Mouse (Mus musculus) heart, adult 2 months (tissue): ENCODE results near the gene Bbs1. TPM values are rescaled to one million over a fixed set of nuclear protein-coding genes. Genes with fewer than 3 reads are reported as not detected.

Experiments
- DNase-seq, 2 experiments: peaks; one replicate each; pipeline ENCODE4 v3.0.0; 2021
- H3K27ac ChIP-seq: fragments of 200-600 bp; 2 replicates; pipeline ENCODE4 v1.8.1; 2022
- H3K27me3 ChIP-seq: fragments of 200-500 bp; 2 replicates; pipeline ENCODE4 v1.6.1; 2012; ENCODE audit warnings: mild to moderate bottlenecking, low read length, inconsistent platforms, mixed read lengths; ENCODE audit not compliant: control insufficient read depth, insufficient read depth
- H3K36me3 ChIP-seq: fragments of 200-500 bp; 2 replicates; pipeline ENCODE4 v1.6.1; 2012; ENCODE audit warnings: low read length, inconsistent platforms; ENCODE audit not compliant: control insufficient read depth, insufficient read depth
- H3K4me1 ChIP-seq: fragments of 200-500 bp; 2 replicates; pipeline ENCODE4 v1.6.1; 2011; ENCODE audit warnings: low read length; ENCODE audit not compliant: control insufficient read depth, insufficient read depth
- H3K4me3 ChIP-seq: fragments of 200-600 bp; 2 replicates; pipeline ENCODE4 v1.8.1; 2022
- H3K79me2 ChIP-seq: fragments of 200-500 bp; replicated peaks from 2 replicates; pipeline ENCODE4 v1.6.1; 2012; ENCODE audit warnings: mild to moderate bottlenecking, inconsistent platforms, low read length, moderate library complexity, mixed read lengths; ENCODE audit not compliant: control insufficient read depth, insufficient read depth
- H3K9ac ChIP-seq: fragments of 200-500 bp; 2 replicates; pipeline ENCODE4 v1.6.1; 2012; ENCODE audit warnings: low read depth, mild to moderate bottlenecking, control low read depth, inconsistent platforms, low read length, mixed read lengths
- CTCF ChIP-seq: fragments of 200-600 bp; IDR thresholded peaks from 2 replicates; pipeline ENCODE4 v1.8.1; 2022; ENCODE audit warnings: antibody characterized with exemption, mild to moderate bottlenecking, moderate library complexity
- EP300 ChIP-seq: fragments of 200-500 bp; IDR thresholded peaks from 2 replicates; pipeline ENCODE4 v1.6.1; 2011; ENCODE audit warnings: low read depth, low read length, control low read depth; ENCODE audit not compliant: insufficient read depth
- POLR2A ChIP-seq: fragments of 200-500 bp; IDR thresholded peaks from 2 replicates; pipeline ENCODE4 v1.6.1; 2011; ENCODE audit warnings: mild to moderate bottlenecking, low read depth, low read length, control low read depth; ENCODE audit not compliant: insufficient read depth
- WGBS: fragments of 180-500 bp; shearing (Covaris S2); methylation state at CpG from one replicate; pipeline ENCODE4 v1.1.7; 2018; 5-methylcytosine and 5-hydroxymethylcytosine counted together
- intact Hi-C: fragments of 180-260 bp; cut with DNase I; formaldehyde crosslinking; loops from one replicate; pipeline ENCODE4 v1.15.1; 2025
- polyA plus RNA-seq: library from polyadenylated mRNA; depleted of rRNA; stranded (reverse); fragments of >200 nt; gene quantifications from 2 replicates; pipeline ENCODE4 v1.2.3, GENCODE M21; 2012
- total RNA-seq, 2 experiments: library from RNA; stranded (reverse); gene quantifications; 2 replicates each; pipeline ENCODE4 v1.2.3; 2021

Bbs1 gene
- total and polyA plus RNA-seq, 3 experiments = 2.3 to 4.5 (median 3.5) TPM

DNA sequence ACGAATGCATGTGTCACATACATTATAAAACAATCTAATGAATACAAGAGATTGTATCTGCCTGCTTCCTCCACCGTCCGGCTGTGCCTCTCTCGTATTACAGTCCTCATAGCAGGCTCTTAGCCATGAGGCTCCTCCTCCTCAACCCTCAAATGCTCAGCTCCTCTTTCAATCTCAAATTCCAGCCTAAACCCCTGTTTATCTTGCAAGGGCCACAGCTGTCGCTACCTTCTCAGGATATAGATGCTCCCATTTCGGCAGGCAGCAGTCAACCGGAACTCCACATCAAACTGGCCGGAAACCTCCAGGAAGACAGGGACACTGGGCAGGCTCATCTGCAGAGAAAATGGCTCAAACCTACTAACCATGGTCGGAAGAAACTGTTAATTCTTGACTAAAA, 7.5 kb downstream of the Bbs1 start:
- no peaks in the 10 kb centered on the region for H3K36me3 ChIP-seq
- no peak overlapping the region for H3K27ac ChIP-seq
- H3K27me3 ChIP-seq = no peaks in the 10 kb centered on the region
- WGBS = 71% methylated on average over 9 of the region's 9 CpGs
- DNase-seq = no peak
- no peaks in the 10 kb centered on the region for H3K79me2 ChIP-seq
- intact Hi-C loops = no loop called here
- H3K4me1 ChIP-seq = no peaks in the 10 kb centered on the region
- H3K9ac ChIP-seq = no peak overlapping the region
- no peak for TF ChIP-seq EP300
- TF ChIP-seq CTCF = no peak
- TF ChIP-seq POLR2A = no peak
- no peak overlapping the region for H3K4me3 ChIP-seq

DNA sequence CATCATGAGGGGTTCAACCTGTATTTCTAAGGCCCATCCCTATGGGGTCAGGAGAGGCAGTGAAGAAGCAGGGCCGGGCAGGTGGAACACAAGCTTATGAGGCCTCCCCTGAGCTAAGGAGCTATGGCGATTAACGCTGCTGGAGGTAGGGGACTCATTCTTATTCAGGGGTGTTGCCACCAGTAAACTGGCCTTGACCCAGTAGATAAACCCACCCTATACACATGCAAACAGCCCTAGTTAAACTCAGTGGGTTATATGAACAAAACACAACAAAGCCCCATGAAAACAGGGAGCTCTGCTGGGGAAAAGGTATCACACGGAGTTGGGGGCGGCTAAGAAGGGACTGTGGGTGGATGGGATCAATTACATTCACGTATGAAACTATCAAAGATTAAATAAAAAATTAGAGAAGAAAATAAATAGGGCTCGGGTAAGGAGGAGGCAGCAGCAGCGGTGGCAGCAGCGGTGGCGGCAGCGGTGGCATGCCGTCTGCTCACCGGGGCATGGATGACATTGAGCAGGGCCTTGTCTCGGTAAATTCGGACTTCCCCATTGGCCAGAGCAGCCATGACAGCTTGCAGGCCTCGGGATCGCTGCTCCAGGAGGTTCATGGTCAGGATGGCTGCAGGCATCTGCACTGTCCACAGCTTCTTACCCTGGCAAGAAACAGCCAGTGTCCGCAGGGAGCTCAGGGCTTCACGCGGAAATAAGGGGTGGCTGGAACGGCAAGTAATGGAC, 9.5 kb downstream of the Bbs1 start:
- no peaks in the 10 kb centered on the region for H3K79me2 ChIP-seq
- H3K4me3 ChIP-seq = no peak overlapping the region
- no peaks in the 10 kb centered on the region for H3K4me1 ChIP-seq
- 72% methylated on average over 21 of the region's 21 CpGs for WGBS
- no peak overlapping the region for H3K27ac ChIP-seq
- DNase-seq = no peak
- H3K27me3 ChIP-seq = no peaks in the 10 kb centered on the region
- TF ChIP-seq CTCF = no peak
- no peak for TF ChIP-seq EP300
- TF ChIP-seq POLR2A = no peak
- intact Hi-C loops = no loop called here
- no peaks in the 10 kb centered on the region for H3K36me3 ChIP-seq
- H3K9ac ChIP-seq = no peak overlapping the region

DNA sequence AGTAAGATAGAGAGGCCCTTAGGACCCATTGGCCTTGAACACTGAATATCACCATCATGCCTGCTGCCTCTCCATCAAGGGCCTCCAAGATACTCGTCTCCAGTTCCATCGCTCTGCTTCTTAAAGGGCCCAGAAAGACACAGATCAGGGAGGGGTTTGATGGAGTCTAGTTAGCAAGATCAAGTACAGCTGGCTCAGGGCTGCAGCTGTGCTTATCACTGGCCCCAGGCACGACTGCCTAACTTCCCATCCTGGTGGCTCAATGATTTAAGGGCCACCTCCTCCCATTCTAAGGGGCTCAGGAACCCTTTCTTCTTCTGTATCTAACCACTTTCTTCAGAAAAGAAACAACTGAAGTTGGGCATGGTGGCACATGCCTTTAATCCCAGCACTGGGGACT, 14.6 kb downstream of the Bbs1 start:
- DNase-seq = no peak
- Histone ChIP-seq H3K9ac (no peak overlapping the region), H3K79me2 (no peaks in the 10 kb centered on the region), H3K4me1 (no peaks in the 10 kb centered on the region), H3K27ac (no peak overlapping the region), H3K4me3 (no peak overlapping the region), H3K27me3 (no peaks in the 10 kb centered on the region), H3K36me3 (no peaks in the 10 kb centered on the region)
- intact Hi-C loops = no loop called here
- WGBS = 73% methylated on average over 3 of the region's 3 CpGs
- no peak for TF ChIP-seq EP300
- no peak for TF ChIP-seq POLR2A
- TF ChIP-seq CTCF = no peak

DNA sequence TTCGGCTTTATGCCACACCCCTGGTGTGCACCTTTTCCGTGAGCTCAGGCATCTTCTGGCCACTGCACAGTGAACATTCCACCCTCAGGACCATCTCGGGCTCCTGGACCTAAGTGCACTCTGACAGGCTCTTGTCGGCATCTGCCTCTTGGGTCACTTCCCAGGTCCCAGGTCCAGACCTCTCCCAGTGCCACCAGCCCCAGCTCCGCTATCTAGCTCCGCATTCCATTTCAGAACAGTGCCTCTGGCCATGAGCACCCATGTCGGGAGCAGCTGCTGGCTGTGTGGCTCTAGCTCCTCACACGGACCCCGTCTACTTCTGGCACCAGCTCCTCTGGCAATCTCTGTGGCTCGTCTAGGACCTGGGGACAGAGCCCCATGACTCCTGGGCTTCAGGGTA, 16.6 kb downstream of the Bbs1 start:
- WGBS = 58% methylated on average over 10 of the region's 10 CpGs
- Histone ChIP-seq H3K4me3 (no peak overlapping the region), H3K27ac (no peak overlapping the region), H3K4me1 (no peaks in the 10 kb centered on the region), H3K36me3 (no peaks in the 10 kb centered on the region), H3K9ac (no peak overlapping the region), H3K79me2 (no peaks in the 10 kb centered on the region), H3K27me3 (no peaks in the 10 kb centered on the region)
- TF ChIP-seq EP300 (no peak), CTCF (no peak), POLR2A (no peak)
- intact Hi-C loops = no loop called here
- DNase-seq = peak in 1 of 2 experiments; percentile 21

DNA sequence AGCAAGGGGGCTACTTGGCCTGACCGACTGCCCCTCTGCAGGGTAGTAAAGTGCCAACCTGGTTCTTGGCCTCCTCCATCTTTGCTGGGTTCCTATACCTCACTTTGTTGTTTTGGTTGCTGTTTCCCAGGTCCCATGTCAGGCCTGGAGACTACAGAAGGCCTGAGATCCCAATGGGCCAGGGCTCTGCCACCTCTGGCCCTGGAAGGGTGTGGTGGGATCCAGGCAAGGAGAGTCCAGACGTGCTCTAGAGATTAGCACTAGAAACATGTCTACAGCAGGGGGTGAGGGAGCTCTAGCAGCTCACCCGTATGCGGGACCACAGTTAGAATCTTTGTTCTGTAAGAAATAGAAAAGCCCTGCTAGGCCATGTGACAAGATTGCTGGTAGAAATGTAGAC, 22.5 kb downstream of the Bbs1 start:
- 80% methylated on average over 4 of the region's 4 CpGs for WGBS
- no peaks in the 10 kb centered on the region for H3K4me1 ChIP-seq
- H3K9ac ChIP-seq = no peak overlapping the region
- no peaks in the 10 kb centered on the region for H3K79me2 ChIP-seq
- no peak overlapping the region for H3K27ac ChIP-seq
- H3K36me3 ChIP-seq = no peaks in the 10 kb centered on the region
- intact Hi-C loops = no loop called here
- H3K4me3 ChIP-seq = no peak overlapping the region
- no peaks in the 10 kb centered on the region for H3K27me3 ChIP-seq
- TF ChIP-seq POLR2A (no peak), EP300 (no peak), CTCF (no peak)
- no peak for DNase-seq

DNA sequence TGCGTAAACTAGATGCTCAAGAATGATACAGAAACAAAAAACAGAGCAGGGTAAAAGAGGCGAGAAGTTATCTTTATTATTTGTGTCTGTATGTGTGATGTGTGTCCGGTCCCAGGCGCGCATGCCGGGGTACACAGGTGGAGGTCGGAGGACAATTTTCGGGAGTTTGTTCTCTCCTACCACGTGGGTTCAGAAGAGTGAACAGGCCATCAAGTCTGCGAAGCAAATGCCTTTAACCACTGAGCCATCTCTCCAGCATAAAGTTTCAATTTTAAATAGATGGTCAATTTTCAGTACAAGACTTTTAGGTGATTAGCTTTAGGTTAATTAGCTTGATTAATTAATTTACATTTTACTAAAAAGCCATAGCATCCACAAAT, 27.1 kb downstream of the Bbs1 start:
- Histone ChIP-seq H3K4me1 (no peaks in the 10 kb centered on the region), H3K4me3 (no peak overlapping the region), H3K9ac (no peak overlapping the region), H3K27ac (no peak overlapping the region), H3K27me3 (no peaks in the 10 kb centered on the region), H3K79me2 (no peaks in the 10 kb centered on the region; the same call in 1 of the 2 replicates), H3K36me3 (no peaks in the 10 kb centered on the region)
- 67% methylated on average over 10 of the region's 10 CpGs for WGBS
- intact Hi-C loops = loop anchor here (2.0 kb wide), 1 partner anchor 25 kb away; the partner anchor contains the start of gene Ctsf
- TF ChIP-seq POLR2A = no peak
- TF ChIP-seq EP300 = no peak
- no peak for TF ChIP-seq CTCF
- DNase-seq = no peak
